Mouse (Mus musculus) 3134 (cell line): ENCODE data around the gene Btn2a2.
A peak's percentile ranks its signal among the peaks of the same experiment; 100 is the strongest.

ENCODE experiments used
- DNase-seq: peaks from one replicate; pipeline ENCODE4 v3.0.0-alpha.2; 2011; ENCODE audit warnings: low spot score; ENCODE audit not compliant: insufficient read length; ENCODE audit errors: extremely low read depth

Btn2a2 gene

GRCm38 (mm10) chr13:23499943-23500342, 11.3 kb upstream of the Btn2a2 start:
- DNase-seq = peak; percentile 36

GRCm38 (mm10) chr13:23498653-23499052, 10.0 kb upstream of the Btn2a2 start:
- DNase-seq = no peak

- DNase-seq = peak; percentile 54
Measured at GRCm38 (mm10) chr13:23497656-23498321, 9.1 kb upstream of the Btn2a2 start.

- DNase-seq = no peak
Measured at GRCm38 (mm10) chr13:23495526-23495925, 6.9 kb upstream of the Btn2a2 start.

GRCm38 (mm10) chr13:23491990-23492389, 3.3 kb upstream of the Btn2a2 start:
- DNase-seq = no peak

GRCm38 (mm10) chr13:23491263-23491662, 2.6 kb upstream of the Btn2a2 start:
- DNase-seq = no peak

- no peak for DNase-seq
Measured at GRCm38 (mm10) chr13:23490863-23491262, 2.2 kb upstream of the Btn2a2 start.

GRCm38 (mm10) chr13:23485271-23485670, 3.4 kb downstream of the Btn2a2 start:
- no peak for DNase-seq

- no peak for DNase-seq
Measured at GRCm38 (mm10) chr13:23483153-23483552, 5.5 kb downstream of the Btn2a2 start.

GRCm38 (mm10) chr13:23475658-23476057, 13.0 kb downstream of the Btn2a2 start:
- no peak for DNase-seq

- peak; percentile 63 for DNase-seq
Measured at GRCm38 (mm10) chr13:23466911-23467310, 21.7 kb downstream of the Btn2a2 start.

- DNase-seq = no peak
Measured at GRCm38 (mm10) chr13:23466306-23466705, 22.4 kb downstream of the Btn2a2 start.

- DNase-seq = no peak
Measured at GRCm38 (mm10) chr13:23465600-23466109, 23.0 kb downstream of the Btn2a2 start, which contains the start of gene Btn1a1. Btn1a1 (minus strand) TSS chr13:23465901.

GRCm38 (mm10) chr13:23464841-23465366, 23.8 kb downstream of the Btn2a2 start:
- DNase-seq = no peak

GRCm38 (mm10) chr13:23464224-23464637, 24.4 kb downstream of the Btn2a2 start:
- no peak for DNase-seq

GRCm38 (mm10) chr13:23463381-23464223, 25.1 kb downstream of the Btn2a2 start:
- DNase-seq = peak; percentile 73

- DNase-seq = no peak
Measured at GRCm38 (mm10) chr13:23462669-23463068, 26.0 kb downstream of the Btn2a2 start.

- DNase-seq = no peak
Measured at GRCm38 (mm10) chr13:23462063-23462462, 26.6 kb downstream of the Btn2a2 start.

- DNase-seq = no peak
Measured at GRCm38 (mm10) chr13:23459264-23459846, 29.3 kb downstream of the Btn2a2 start.

- no peak for DNase-seq
Measured at GRCm38 (mm10) chr13:23453926-23454325, 34.7 kb downstream of the Btn2a2 start.

GRCm38 (mm10) chr13:23453362-23453862, 35.2 kb downstream of the Btn2a2 start:
- DNase-seq = peak; percentile 90
